Mouse (Mus musculus): ENCODE measurements around the gene Vps13a.

DNA sequence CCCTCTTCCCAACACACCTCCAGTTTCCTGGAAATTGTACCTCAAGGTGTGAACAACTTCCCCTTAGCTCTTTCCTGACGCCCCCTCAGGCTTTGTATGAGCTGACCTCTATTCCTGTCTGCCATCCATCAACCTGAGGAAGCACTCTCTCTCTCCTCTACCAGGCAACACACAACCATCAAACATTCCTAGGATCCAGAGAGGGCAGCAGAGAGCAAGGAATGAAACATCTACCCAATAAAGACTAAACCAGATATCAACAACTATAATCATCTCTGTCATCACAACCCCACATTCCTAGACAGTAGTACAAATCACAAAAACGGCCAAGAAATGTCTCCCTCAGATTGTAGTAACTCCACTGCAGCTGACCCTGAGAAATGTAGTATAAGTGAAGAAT is 52.0 kb downstream of the Vps13a start:
- TF ChIP-seq CTCF (conservative IDR thresholded peaks at IDR 0.05; ENCODE audit: low read length) (no peak; the same call in 1 of the 2 replicates), POU5F1 (IDR thresholded peaks at IDR 0.05; ENCODE audit: borderline replicate concordance, low read length) (no peak), NANOG (IDR thresholded peaks at IDR 0.05; ENCODE audit: borderline replicate concordance, low read length) (no peak)
